Mouse (Mus musculus): ENCODE measurements at regions not wholly inside any gene's neighbourhood (a gene's known extent, or its start where the extent isn't known, plus 50 kb on each side); places are given as distances from the start of the nearest gene placed in this dataset.

DNA sequence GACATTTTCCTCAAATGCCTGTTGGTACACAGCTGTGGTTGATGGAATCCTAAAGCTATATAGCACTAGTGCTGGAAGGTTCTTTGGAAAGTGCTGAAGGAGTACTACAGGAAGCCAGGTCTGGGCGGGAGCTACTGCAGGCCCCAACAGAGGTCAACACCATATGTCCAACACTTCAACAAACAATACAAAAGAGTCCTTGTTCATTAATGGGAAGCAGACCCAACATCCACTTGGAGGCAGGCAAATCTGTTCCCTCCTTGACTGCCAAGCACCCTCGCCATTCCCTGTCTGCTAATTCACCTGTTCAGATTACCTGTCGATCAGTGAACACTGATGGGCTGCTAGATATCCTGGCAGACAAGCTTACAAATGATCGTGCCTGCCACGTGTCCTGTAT is 148.4 kb upstream of the Kbtbd8 start:
- Histone ChIP-seq H3K79me2 (ENCODE audit: control insufficient read depth, insufficient read depth) (no peaks in the 10 kb centered on the region), H3K27me3 (ENCODE audit: control insufficient read depth, insufficient read depth, insufficient read length) (no peaks in the 10 kb centered on the region), H3K4me3 (ENCODE audit: insufficient read depth, poor library complexity, severe bottlenecking) (no peak overlapping the region), H3K36me3 (ENCODE audit: control insufficient read depth, insufficient read depth) (no peaks in the 10 kb centered on the region), H3ac (ENCODE audit: control insufficient read depth, insufficient read length, low read depth) (no peak overlapping the region), H3K79me3 (ENCODE audit: low read depth) (no peaks in the 10 kb centered on the region)
- TF ChIP-seq CTCF (IDR thresholded peaks at IDR 0.05; ENCODE audit: control insufficient read depth, insufficient read depth, insufficient read length) (no peak), MYOG (IDR thresholded peaks at IDR 0.05; ENCODE audit: control insufficient read depth, extremely low read depth, insufficient read length) (no peak), MAX (IDR thresholded peaks at IDR 0.05) (no peak), USF1 (IDR thresholded peaks at IDR 0.05; ENCODE audit: low read depth) (no peak), FOSL1 (IDR thresholded peaks at IDR 0.05; ENCODE audit: insufficient read depth, low read length, poor library complexity, severe bottlenecking) (no peak), MYOD1 (IDR thresholded peaks at IDR 0.05; ENCODE audit: control insufficient read depth, insufficient read length, low read depth) (no peak), CEBPB (IDR thresholded peaks at IDR 0.05; ENCODE audit: low read depth) (no peak)

DNA sequence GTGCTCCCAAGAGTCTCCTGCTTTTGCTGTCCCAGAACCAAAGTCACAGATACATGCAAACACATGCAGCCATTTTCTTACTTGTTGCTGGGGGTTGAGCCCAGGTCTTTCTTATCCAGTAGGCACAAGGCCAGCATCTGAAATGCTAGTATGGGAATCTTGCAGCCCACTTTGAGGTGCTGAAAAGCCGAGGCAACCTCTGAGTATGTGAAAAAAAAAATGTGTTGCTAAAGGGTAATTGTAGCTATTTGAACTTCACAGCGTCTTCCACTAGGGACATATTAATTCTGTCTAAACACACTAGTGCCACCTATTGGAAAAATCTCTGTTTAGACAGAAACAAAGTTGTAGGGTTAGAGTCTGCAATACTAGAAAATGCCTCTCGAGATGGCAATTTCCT is 150.1 kb upstream of the Kbtbd8 start:
- Histone ChIP-seq H3K4me3 (ENCODE audit: insufficient read depth, poor library complexity, severe bottlenecking) (no peak overlapping the region), H3K79me2 (ENCODE audit: control insufficient read depth, insufficient read depth) (no peaks in the 10 kb centered on the region), H3ac (ENCODE audit: control insufficient read depth, insufficient read length, low read depth) (no peak overlapping the region), H3K27me3 (ENCODE audit: control insufficient read depth, insufficient read depth, insufficient read length) (no peaks in the 10 kb centered on the region), H3K79me3 (ENCODE audit: low read depth) (no peaks in the 10 kb centered on the region), H3K36me3 (ENCODE audit: control insufficient read depth, insufficient read depth) (no peaks in the 10 kb centered on the region)
- TF ChIP-seq CTCF (IDR thresholded peaks at IDR 0.05; ENCODE audit: control insufficient read depth, insufficient read depth, insufficient read length) (no peak), MYOG (IDR thresholded peaks at IDR 0.05; ENCODE audit: control insufficient read depth, extremely low read depth, insufficient read length) (no peak), USF1 (IDR thresholded peaks at IDR 0.05; ENCODE audit: low read depth) (no peak), MYOD1 (IDR thresholded peaks at IDR 0.05; ENCODE audit: control insufficient read depth, insufficient read length, low read depth) (no peak), MAX (IDR thresholded peaks at IDR 0.05) (no peak), FOSL1 (IDR thresholded peaks at IDR 0.05; ENCODE audit: insufficient read depth, low read length, poor library complexity, severe bottlenecking) (no peak), CEBPB (IDR thresholded peaks at IDR 0.05; ENCODE audit: low read depth) (no peak)

DNA sequence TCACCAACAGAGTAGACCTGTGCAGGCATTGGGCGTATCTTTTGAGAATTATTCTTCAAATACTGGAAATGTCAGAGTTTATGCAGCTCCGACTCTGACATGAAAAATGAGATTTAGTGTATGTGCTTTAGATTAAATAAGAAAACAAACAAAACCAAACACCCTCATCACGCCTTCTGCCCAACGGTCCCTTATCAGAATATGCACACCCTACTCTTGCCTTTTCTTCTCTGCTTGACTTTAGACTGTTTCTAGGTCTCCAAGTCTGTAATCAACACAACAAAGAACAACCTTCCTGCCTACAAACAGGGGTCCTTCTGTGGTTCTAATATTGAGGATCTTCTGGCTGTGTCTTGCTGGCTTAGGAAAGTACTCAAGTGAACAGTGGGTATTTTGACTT is 153.8 kb upstream of the Kbtbd8 start:
- no peaks in the 10 kb centered on the region for H3K79me3 ChIP-seq (ENCODE audit: low read depth)
- no peak overlapping the region for H3ac ChIP-seq (ENCODE audit: control insufficient read depth, insufficient read length, low read depth)
- TF ChIP-seq MYOD1 (IDR thresholded peaks at IDR 0.05; ENCODE audit: control insufficient read depth, insufficient read length, low read depth) (no peak), CEBPB (IDR thresholded peaks at IDR 0.05; ENCODE audit: low read depth) (no peak), USF1 (IDR thresholded peaks at IDR 0.05; ENCODE audit: low read depth) (no peak), FOSL1 (IDR thresholded peaks at IDR 0.05; ENCODE audit: insufficient read depth, low read length, poor library complexity, severe bottlenecking) (no peak), MAX (IDR thresholded peaks at IDR 0.05) (no peak), CTCF (IDR thresholded peaks at IDR 0.05; ENCODE audit: control insufficient read depth, insufficient read depth, insufficient read length) (no peak), MYOG (IDR thresholded peaks at IDR 0.05; ENCODE audit: control insufficient read depth, extremely low read depth, insufficient read length) (no peak)
- no peak overlapping the region for H3K4me3 ChIP-seq (ENCODE audit: insufficient read depth, poor library complexity, severe bottlenecking)
- no peaks in the 10 kb centered on the region for H3K36me3 ChIP-seq (ENCODE audit: control insufficient read depth, insufficient read depth)
- H3K27me3 ChIP-seq (ENCODE audit: control insufficient read depth, insufficient read depth, insufficient read length): no peaks in the 10 kb centered on the region
- no peaks in the 10 kb centered on the region for H3K79me2 ChIP-seq (ENCODE audit: control insufficient read depth, insufficient read depth)

DNA sequence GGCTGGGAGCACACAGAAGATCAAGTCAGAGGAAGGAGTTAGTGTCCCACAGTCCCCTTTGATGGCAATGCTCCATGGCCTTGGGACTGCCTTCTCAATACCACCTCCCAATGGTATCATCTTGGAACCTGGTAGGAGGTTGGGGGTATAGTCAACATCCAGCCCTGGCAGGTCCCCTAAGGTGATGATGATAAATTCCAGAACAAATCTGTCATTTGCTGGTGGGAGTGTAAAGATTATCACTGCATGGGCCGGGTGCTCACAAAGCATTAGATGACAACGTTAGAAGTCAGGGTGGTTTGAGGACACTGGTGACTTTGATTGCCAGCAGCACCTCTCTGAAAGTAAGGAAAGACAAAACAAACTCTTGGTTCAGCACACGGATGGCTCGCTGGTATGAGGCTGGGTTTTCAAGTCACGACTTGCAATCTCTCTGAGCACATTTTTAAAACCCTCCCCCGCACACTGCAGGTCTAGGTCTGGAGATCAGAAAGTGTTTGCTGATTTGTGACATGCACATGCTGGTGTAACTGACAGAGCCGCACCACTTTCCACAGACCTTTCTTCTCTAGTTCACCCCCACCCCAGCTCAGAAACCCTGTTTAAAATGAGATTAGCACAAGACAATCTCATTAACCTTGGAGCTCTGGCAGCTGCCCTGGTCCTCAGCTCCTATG is 154.5 kb upstream of the Kbtbd8 start:
- Histone ChIP-seq H3ac (ENCODE audit: control insufficient read depth, insufficient read length, low read depth) (no peak overlapping the region), H3K4me3 (ENCODE audit: insufficient read depth, poor library complexity, severe bottlenecking) (no peak overlapping the region), H3K79me2 (ENCODE audit: control insufficient read depth, insufficient read depth) (no peaks in the 10 kb centered on the region), H3K27me3 (ENCODE audit: control insufficient read depth, insufficient read depth, insufficient read length) (no peaks in the 10 kb centered on the region), H3K36me3 (ENCODE audit: control insufficient read depth, insufficient read depth) (no peaks in the 10 kb centered on the region), H3K79me3 (ENCODE audit: low read depth) (no peaks in the 10 kb centered on the region)
- TF ChIP-seq FOSL1 (IDR thresholded peaks at IDR 0.05; ENCODE audit: insufficient read depth, low read length, poor library complexity, severe bottlenecking) (no peak), CTCF (IDR thresholded peaks at IDR 0.05; ENCODE audit: control insufficient read depth, insufficient read depth, insufficient read length) (no peak), CEBPB (IDR thresholded peaks at IDR 0.05; ENCODE audit: low read depth) (no peak), MYOD1 (IDR thresholded peaks at IDR 0.05; ENCODE audit: control insufficient read depth, insufficient read length, low read depth) (no peak), MAX (IDR thresholded peaks at IDR 0.05) (no peak), MYOG (IDR thresholded peaks at IDR 0.05; ENCODE audit: control insufficient read depth, extremely low read depth, insufficient read length) (no peak), USF1 (IDR thresholded peaks at IDR 0.05; ENCODE audit: low read depth) (no peak)

DNA sequence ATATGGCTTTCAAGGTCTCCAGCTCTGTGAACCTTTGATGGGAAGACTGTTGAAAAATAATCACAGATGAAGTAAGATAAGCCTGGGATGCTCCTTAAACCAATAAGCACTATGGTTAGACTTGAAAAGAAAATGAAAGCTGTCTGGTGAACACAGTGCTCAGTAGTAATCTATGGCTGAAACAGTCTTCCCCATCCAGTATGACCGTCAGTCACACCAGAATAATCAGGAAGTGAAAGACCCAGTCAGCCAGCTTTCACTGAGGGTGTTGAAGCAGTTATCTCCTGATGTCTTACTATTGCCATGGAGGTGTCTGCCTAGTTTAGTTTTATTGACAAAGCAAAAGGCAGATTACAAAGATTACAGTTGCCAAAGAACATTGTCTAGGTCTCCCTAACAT is 155.2 kb upstream of the Kbtbd8 start:
- no peak overlapping the region for H3K4me3 ChIP-seq (ENCODE audit: insufficient read depth, poor library complexity, severe bottlenecking)
- H3K79me3 ChIP-seq (ENCODE audit: low read depth): no peaks in the 10 kb centered on the region
- no peak overlapping the region for H3ac ChIP-seq (ENCODE audit: control insufficient read depth, insufficient read length, low read depth)
- H3K27me3 ChIP-seq (ENCODE audit: control insufficient read depth, insufficient read depth, insufficient read length): no peaks in the 10 kb centered on the region
- TF ChIP-seq MYOD1 (IDR thresholded peaks at IDR 0.05; ENCODE audit: control insufficient read depth, insufficient read length, low read depth) (no peak), FOSL1 (IDR thresholded peaks at IDR 0.05; ENCODE audit: insufficient read depth, low read length, poor library complexity, severe bottlenecking) (no peak), CEBPB (IDR thresholded peaks at IDR 0.05; ENCODE audit: low read depth) (no peak), USF1 (IDR thresholded peaks at IDR 0.05; ENCODE audit: low read depth) (no peak), MAX (IDR thresholded peaks at IDR 0.05) (no peak), MYOG (IDR thresholded peaks at IDR 0.05; ENCODE audit: control insufficient read depth, extremely low read depth, insufficient read length) (no peak), CTCF (IDR thresholded peaks at IDR 0.05; ENCODE audit: control insufficient read depth, insufficient read depth, insufficient read length) (no peak)
- no peaks in the 10 kb centered on the region for H3K79me2 ChIP-seq (ENCODE audit: control insufficient read depth, insufficient read depth)
- H3K36me3 ChIP-seq (ENCODE audit: control insufficient read depth, insufficient read depth): no peaks in the 10 kb centered on the region
